Mouse (Mus musculus) megakaryocyte, adult 5-6 weeks (primary cell): ENCODE results near the gene Vmn1r206. TPM values are rescaled to one million over a fixed set of nuclear protein-coding genes. Genes with fewer than 3 reads are reported as not detected.
"Not testable (repeated sequence)": the region's sequence is repeated elsewhere in the genome, so short reads cannot be mapped to it uniquely, and the experiment has no call there.

Source experiments
- ATAC-seq: 2 replicates; pipeline ENCODE4 v1.8.0; 2016; ENCODE audit warnings: mild to moderate bottlenecking, inconsistent platforms; ENCODE audit not compliant: poor library complexity, severe bottlenecking
- total RNA-seq, 2 experiments: library from RNA; stranded (forward) in 1 of 2; stranded (reverse) in 1 of 2; fragments of 153-499, 151-499 nt in 1 of 2; fragments of 221-1000, 200-1000 nt in 1 of 2; gene quantifications; 2 replicates each; pipeline versions ENCODE4 v1.2.3 to v1.2.4; 2015 to 2017

Gene Vmn1r206
- total RNA-seq (2015), result not detected in 2 replicates
- total RNA-seq (2017), result not detected in 2 replicates

DNA sequence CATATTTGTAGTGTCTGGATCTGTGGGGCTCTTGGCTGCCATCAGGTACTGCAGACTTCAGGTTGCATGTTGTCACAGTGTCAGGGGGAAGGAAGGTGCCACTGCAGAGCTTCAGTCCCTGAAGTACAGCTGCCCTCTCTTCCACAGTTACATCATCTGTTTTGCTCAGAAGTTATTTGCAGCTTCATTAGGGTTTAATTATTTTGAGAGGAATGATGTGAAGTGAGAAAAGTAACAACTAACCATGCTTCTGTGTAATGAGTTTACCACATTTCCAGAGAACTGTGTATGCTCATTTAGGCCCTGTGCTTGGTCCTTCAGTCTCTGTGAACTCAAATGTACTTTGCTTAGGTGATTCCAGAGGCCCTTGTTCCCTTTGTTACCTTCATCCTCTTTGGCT lies at the start of gene Vmn1r206:
Gene Vmn1r206 (minus strand): TSS at position 101 of the 400 bp plus-strand sequence.
- ATAC-seq, result not testable (repeated sequence)

DNA sequence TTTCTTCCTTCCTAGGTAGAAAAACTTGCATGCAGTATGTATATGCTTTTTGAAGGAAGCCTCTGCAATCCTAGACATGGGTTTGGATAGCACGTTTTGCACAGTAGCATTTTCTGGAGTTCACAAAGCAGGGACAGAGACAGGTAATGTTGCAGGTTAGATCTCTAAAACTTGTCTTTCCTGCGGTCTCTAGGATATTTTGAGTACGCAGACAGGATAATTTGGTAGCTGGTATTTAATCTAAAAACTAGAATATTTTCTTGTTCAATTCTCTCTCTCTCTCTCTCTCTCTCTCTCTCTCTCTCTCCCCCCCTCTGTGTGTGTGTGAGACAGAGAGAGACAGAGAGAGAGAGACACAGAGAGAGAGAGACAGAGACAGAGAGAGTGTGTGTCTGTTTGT lies 31.2 kb downstream of the Vmn1r206 start, which contains the start of gene Vmn1r205:
Gene Vmn1r205 (minus strand): TSS at position 101 of the 400 bp plus-strand sequence.
- ATAC-seq, result no peak

DNA sequence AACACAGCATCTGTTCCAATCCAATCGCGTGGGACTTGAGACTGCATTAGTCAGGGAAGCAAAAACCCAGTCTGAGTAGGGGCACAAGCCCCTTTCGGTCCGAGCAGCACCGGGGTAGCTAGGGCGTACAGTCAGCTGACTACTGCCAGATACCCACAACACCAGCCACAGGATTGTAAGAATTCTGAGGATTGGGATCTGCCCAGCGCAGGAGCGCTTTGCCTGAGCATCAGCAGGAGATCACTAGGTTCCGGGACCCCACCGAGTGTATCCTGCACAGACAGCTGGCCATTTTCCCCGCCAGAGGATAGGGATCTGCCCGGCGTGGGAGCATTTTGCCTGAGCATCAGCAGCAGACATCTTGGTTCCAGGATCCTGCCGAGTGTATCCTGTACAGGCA lies 40.7 kb downstream of the Vmn1r206 start:
- not testable (repeated sequence) for ATAC-seq

DNA sequence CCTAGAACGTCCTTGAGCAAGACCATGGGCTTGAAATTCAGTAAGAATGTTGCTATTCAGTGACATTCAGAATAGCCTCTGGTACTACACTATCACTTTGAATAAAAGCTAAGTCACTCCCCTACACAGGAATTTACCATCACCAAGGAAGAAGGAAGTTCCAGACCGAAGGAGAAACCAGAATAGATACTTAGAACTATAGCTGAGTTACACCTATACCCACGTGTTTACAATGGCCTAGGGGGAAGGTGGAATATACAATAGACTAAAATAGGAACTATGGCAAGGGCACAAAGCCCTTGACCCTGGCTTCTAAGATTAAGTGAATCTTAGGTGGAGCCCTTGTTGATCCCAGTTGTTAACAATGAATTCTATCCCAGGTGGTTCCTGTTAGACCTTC lies 49.1 kb downstream of the Vmn1r206 start:
- not testable (repeated sequence) for ATAC-seq

Other genes starting within 250 kb of the Vmn1r206 start
- gene Vmn1r199, start 244.4 kb downstream of the Vmn1r206 start, total RNA-seq (2015), result not detected in 2 replicates
- gene Vmn1r199, start 244.4 kb downstream of the Vmn1r206 start, total RNA-seq (2017), result not detected in 2 replicates
- gene Vmn1r200, start 233.9 kb downstream of the Vmn1r206 start, total RNA-seq (2015), result not detected in 2 replicates
- 0.04 TPM in 1 of 2 replicates, not detected in the other for gene Vmn1r200, start 233.9 kb downstream of the Vmn1r206 start, total RNA-seq (2017)
- not detected in 2 replicates for gene Vmn1r201, start 152.3 kb downstream of the Vmn1r206 start, total RNA-seq (2015)
- gene Vmn1r201, start 152.3 kb downstream of the Vmn1r206 start, total RNA-seq (2017), result not detected in 2 replicates
- not detected in 2 replicates for gene Vmn1r202, start 118.9 kb downstream of the Vmn1r206 start, total RNA-seq (2015)
- gene Vmn1r202, start 118.9 kb downstream of the Vmn1r206 start, total RNA-seq (2017), result not detected in 2 replicates
- 0.02 TPM in 1 of 2 replicates, not detected in the other for gene Vmn1r203, start 106.1 kb downstream of the Vmn1r206 start, total RNA-seq (2015)
- gene Vmn1r203, start 106.1 kb downstream of the Vmn1r206 start, total RNA-seq (2017), result 0.11 TPM in 1 of 2 replicates, not detected in the other
- not detected in 2 replicates for gene Vmn1r204, start 71.1 kb downstream of the Vmn1r206 start, total RNA-seq (2015)
- not detected in 2 replicates for gene Vmn1r204, start 71.1 kb downstream of the Vmn1r206 start, total RNA-seq (2017)
- gene Vmn1r205, start 31.3 kb downstream of the Vmn1r206 start, total RNA-seq (2015), result not detected in 2 replicates
- gene Vmn1r205, start 31.3 kb downstream of the Vmn1r206 start, total RNA-seq (2017), result not detected in 2 replicates
- gene Vmn1r207-ps, start 105.4 kb upstream of the Vmn1r206 start, total RNA-seq (2015), result not detected in 2 replicates
- not detected in 2 replicates for gene Vmn1r207-ps, start 105.4 kb upstream of the Vmn1r206 start, total RNA-seq (2017)
- gene Vmn1r208, start 153.1 kb upstream of the Vmn1r206 start, total RNA-seq (2015), result not detected in 2 replicates
- gene Vmn1r208, start 153.1 kb upstream of the Vmn1r206 start, total RNA-seq (2017), result not detected in 2 replicates
- not detected in 2 replicates for gene Vmn1r209, start 185.4 kb upstream of the Vmn1r206 start, total RNA-seq (2015)
- gene Vmn1r209, start 185.4 kb upstream of the Vmn1r206 start, total RNA-seq (2017), result not detected in 2 replicates
- not detected in 2 replicates for gene Vmn1r210, start 207.1 kb upstream of the Vmn1r206 start, total RNA-seq (2015)
- not detected in 2 replicates for gene Vmn1r210, start 207.1 kb upstream of the Vmn1r206 start, total RNA-seq (2017)
- gene Vmn1r211, start 233.3 kb upstream of the Vmn1r206 start, total RNA-seq (2015), result not detected in 2 replicates
- not detected in 2 replicates for gene Vmn1r211, start 233.3 kb upstream of the Vmn1r206 start, total RNA-seq (2017)